ENCODE assay signal across 10 mouse cellular contexts in genomic region chr2:160734331-160734730, GRCm38 (mm10). TPM values are rescaled to one million over a fixed set of nuclear protein-coding genes. Genes with fewer than 3 reads are reported as not detected.
A peak's percentile ranks its signal among the peaks of the same experiment; 100 is the strongest.
DNase-seq lines count a peak whose midpoint lies in the region; ATAC-seq and TF ChIP-seq lines count a peak whose summit lies in the region.
"Had no signal": no experiment of that assay in that cellular context is flagged by ENCODE, and none has a peak within 500 bp of the region (broad histone marks: within the 10 kb centered on the region; RNA-seq: fewer than 3 reads in every experiment).

No protein-coding gene starts in this region.

- ATAC-seq in liver, embryonic 13.5 days (ENCODE audit: low read depth) = no peak
- ATAC-seq in liver, postnatal 0 days = no peak
- ATAC-seq in forebrain, embryonic 11.5 days (replicated peaks; ENCODE audit: low FRiP score) = no peak
- peak; percentile 31 for ATAC-seq in inflammation-experienced regulatory T-cells, adult 6 months
- ATAC-seq in stomach, postnatal 0 days (ENCODE audit: low FRiP score, low TSS enrichment) = no peak
- ATAC-seq in frontal cortex, adult (ENCODE audit: low TSS enrichment) = no peak

- no peak for DNase-seq in liver, embryonic 13.5 days
- no peak for DNase-seq in liver, postnatal 0 days
- no peak for DNase-seq in forebrain, embryonic 11.5 days (ENCODE audit: low spot score)
- DNase-seq in stomach, postnatal 0 days (ENCODE audit: low spot score) = no peak
- no peak for DNase-seq in frontal cortex, postnatal 25 days (ENCODE audit: low spot score in 2 of 2)
- DNase-seq: cerebellum, adult 9-10 months; gastrocnemius, postnatal 14 days had no signal

- H3K4me2 ChIP-seq in liver, embryonic 13.5 days = 0 out of 2 replicates have a peak overlapping the region, but pooled peaks have one; percentile 0
- no peak overlapping the region for H3K4me2 ChIP-seq in liver, postnatal 0 days (ENCODE audit: low read depth, low read length)
- H3K4me2 ChIP-seq in forebrain, embryonic 11.5 days (ENCODE audit: low read depth, low read length, severe bottlenecking) = 0 out of 2 replicates have a peak overlapping the region, but pooled peaks have one; percentile 12
- H3K4me2 ChIP-seq in stomach, postnatal 0 days (replicated peaks; ENCODE audit: low read depth) = peak overlapping the region; percentile 14; the same call in 1 of the 2 replicates

- WGBS in liver, embryonic 13.5 days (ENCODE audit: insufficient replicate concordance) = 74% methylated on average over 3 of the region's 3 CpGs
- 77% methylated on average over 3 of the region's 3 CpGs for WGBS in liver, postnatal 0 days (ENCODE audit: insufficient replicate concordance)
- WGBS in forebrain, embryonic 11.5 days = 97% methylated on average over 3 of the region's 3 CpGs
- WGBS in stomach, postnatal 0 days = 74% methylated on average over 3 of the region's 3 CpGs

- TF ChIP-seq CTCF in liver, postnatal 0 days (IDR thresholded peaks at IDR 0.05; ENCODE audit: low read depth) = no peak
- no peak for TF ChIP-seq CTCF in stomach, postnatal 0 days (IDR thresholded peaks at IDR 0.05; ENCODE audit: low read depth)

- no peak overlapping the region for H3K27ac ChIP-seq in liver, embryonic 13.5 days
- H3K27ac ChIP-seq in liver, postnatal 0 days (ENCODE audit: low read depth) = no peak overlapping the region
- H3K27ac ChIP-seq in forebrain, embryonic 11.5 days (ENCODE audit: low read depth, low read length) = no peak overlapping the region
- H3K27ac ChIP-seq in stomach, postnatal 0 days (replicated peaks) = 0 out of 2 replicates have a peak overlapping the region, but pooled peaks have one; percentile 13
- H3K27ac ChIP-seq: liver, embryonic 14.5 days had no signal

- H3K9me3 ChIP-seq in liver, embryonic 13.5 days (replicated peaks) = no peaks in the 10 kb centered on the region
- H3K9me3 ChIP-seq in liver, postnatal 0 days (ENCODE audit: low read length) = no peaks in the 10 kb centered on the region
- no peaks in the 10 kb centered on the region for H3K9me3 ChIP-seq in forebrain, embryonic 11.5 days (ENCODE audit: control insufficient read depth, low read length)
- H3K9me3 ChIP-seq in stomach, postnatal 0 days (ENCODE audit: control insufficient read depth, low read length) = no peaks in the 10 kb centered on the region

- peaks cover 60% of the 10 kb centered on the region for H3K4me1 ChIP-seq in liver, embryonic 13.5 days (replicated peaks)
- peaks cover 55% of the 10 kb centered on the region for H3K4me1 ChIP-seq in liver, postnatal 0 days (ENCODE audit: insufficient read depth)
- peaks cover 9% of the 10 kb centered on the region for H3K4me1 ChIP-seq in forebrain, embryonic 11.5 days (replicated peaks; ENCODE audit: control insufficient read depth, insufficient read depth, low read length)
- peaks cover 7% of the 10 kb centered on the region; the same call in 1 of the 2 replicates for H3K4me1 ChIP-seq in stomach, postnatal 0 days (replicated peaks; ENCODE audit: control insufficient read depth, insufficient read depth)

- peaks cover 37% of the 10 kb centered on the region for H3K27me3 ChIP-seq in liver, embryonic 13.5 days
- peaks cover 11% of the 10 kb centered on the region; the same call in 1 of the 2 replicates for H3K27me3 ChIP-seq in liver, postnatal 0 days (ENCODE audit: insufficient read depth, low read length)
- no peaks in the 10 kb centered on the region for H3K27me3 ChIP-seq in forebrain, embryonic 11.5 days (ENCODE audit: control insufficient read depth, insufficient read depth, low read length)
- no peaks in the 10 kb centered on the region for H3K27me3 ChIP-seq in stomach, postnatal 0 days (ENCODE audit: control insufficient read depth, insufficient read depth, low read length)

- no peak for TF ChIP-seq EP300 in liver, postnatal 0 days (IDR thresholded peaks at IDR 0.05; ENCODE audit: low read depth)
- no peak for TF ChIP-seq EP300 in stomach, postnatal 0 days (optimal IDR thresholded peaks at IDR 0.05)

- peaks cover 6% of the 10 kb centered on the region; the same call in 1 of the 2 replicates for H3K36me3 ChIP-seq in liver, embryonic 13.5 days
- no peaks in the 10 kb centered on the region for H3K36me3 ChIP-seq in liver, postnatal 0 days (replicated peaks; ENCODE audit: insufficient read depth, low read length)
- no peaks in the 10 kb centered on the region; the same call in 1 of the 2 replicates for H3K36me3 ChIP-seq in forebrain, embryonic 11.5 days (ENCODE audit: control insufficient read depth, insufficient read depth, low read length)
- H3K36me3 ChIP-seq in stomach, postnatal 0 days (ENCODE audit: control insufficient read depth, insufficient read depth, low read length) = no peaks in the 10 kb centered on the region

- no peak overlapping the region for H3K4me3 ChIP-seq in liver, embryonic 13.5 days (replicated peaks)
- no peak overlapping the region for H3K4me3 ChIP-seq in liver, postnatal 0 days (ENCODE audit: low read depth, low read length)
- H3K4me3 ChIP-seq in forebrain, embryonic 11.5 days (ENCODE audit: low read depth, low read length) = no peak overlapping the region
- H3K4me3 ChIP-seq in stomach, postnatal 0 days (ENCODE audit: low read depth, low read length) = no peak overlapping the region

- no peak overlapping the region for H3K9ac ChIP-seq in liver, embryonic 13.5 days
- no peak overlapping the region; the same call in 1 of the 2 replicates for H3K9ac ChIP-seq in liver, postnatal 0 days (replicated peaks)
- no peak overlapping the region for H3K9ac ChIP-seq in forebrain, embryonic 11.5 days (ENCODE audit: low read length)
- no peak overlapping the region for H3K9ac ChIP-seq in stomach, postnatal 0 days (ENCODE audit: low read length)
- H3K9ac ChIP-seq: liver, embryonic 14.5 days had no signal

RNA-seq across cellular contexts. Expression of gene Plcg1, which starts 3.2 kb away (rescaled TPM):
- 4.4 and 5.2 TPM in 2 replicates for polyA plus RNA-seq in liver, embryonic 13.5 days (2015; fragmentation: Nextera tagmentation; extraction: Ambion mirVana)
- 5.0 and 6.6 TPM in 2 replicates for polyA plus RNA-seq in liver, postnatal 0 days (2015; fragmentation: Nextera tagmentation; extraction: Ambion mirVana)
- 80.7 and 80.8 TPM in 2 replicates for polyA plus RNA-seq in forebrain, embryonic 11.5 days (2014; fragmentation: Nextera tagmentation; extraction: Ambion mirVana)
- 10 to 100 TPM; 40.1 to 81.0 (median 60.7) TPM for polyA plus RNA-seq in inflammation-experienced regulatory T-cells, adult 6 months (2017; shearing (Covaris generic))
- polyA plus RNA-seq in stomach, postnatal 0 days (2015; fragmentation: Nextera tagmentation; extraction: Ambion mirVana) = 11.4 and 11.5 TPM in 2 replicates
